Mouse (Mus musculus): Measurements from ENCODE around the gene Itgb3.

DNA sequence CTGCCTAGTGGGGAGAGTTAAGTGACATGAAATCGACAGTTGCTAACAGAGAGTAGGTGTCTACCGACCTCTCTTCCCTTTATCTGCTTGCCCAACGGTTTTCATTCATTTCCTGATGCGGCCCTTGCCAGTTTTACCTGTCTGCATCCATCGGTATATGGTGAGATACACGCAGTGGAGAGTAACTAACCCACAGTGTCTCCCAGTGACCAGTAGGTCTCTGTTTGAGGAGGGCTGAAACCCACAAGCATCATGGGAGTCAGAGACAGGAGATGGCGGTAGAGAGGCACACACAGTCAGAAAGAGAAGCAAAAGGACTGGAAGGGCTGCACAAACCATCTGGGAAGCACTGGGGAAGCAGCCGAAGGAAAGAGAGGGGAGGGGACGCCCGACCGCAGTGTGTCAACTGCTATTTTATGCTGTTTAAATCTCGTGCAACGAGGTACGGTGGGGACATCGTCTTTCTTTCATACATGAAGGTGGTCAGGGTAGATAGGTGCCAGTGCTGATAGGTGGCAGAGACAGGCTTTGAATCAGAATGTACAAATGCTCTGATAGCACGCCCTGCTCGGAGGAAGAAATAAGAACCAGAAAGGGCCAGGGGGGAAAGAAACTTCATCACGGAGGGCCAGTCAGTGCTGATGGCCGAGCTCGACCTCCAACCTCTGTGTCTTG is 53.9 kb downstream of the Itgb3 start:
- TF ChIP-seq CTCF (IDR thresholded peaks at IDR 0.05; ENCODE audit: low read depth) (peak; percentile 24; the same call in 1 of the 2 replicates), EP300 (IDR thresholded peaks at IDR 0.05; ENCODE audit: low read depth) (no peak)

Measured in liver, postnatal 0 days (tissue).